Mouse (Mus musculus) megakaryocyte, adult 5-6 weeks (primary cell): ENCODE measurements at regions not wholly inside any gene's neighbourhood (a gene's known extent, or its start where the extent isn't known, plus 50 kb on each side); places are given as distances from the start of the nearest gene placed in this dataset.
"Not testable (repeated sequence)": the region's sequence is repeated elsewhere in the genome, so short reads cannot be mapped to it uniquely, and the experiment has no call there.

Experiments used
- ATAC-seq: 2 replicates; pipeline ENCODE4 v1.8.0; 2016; ENCODE audit warnings: mild to moderate bottlenecking, inconsistent platforms; ENCODE audit not compliant: poor library complexity, severe bottlenecking

DNA sequence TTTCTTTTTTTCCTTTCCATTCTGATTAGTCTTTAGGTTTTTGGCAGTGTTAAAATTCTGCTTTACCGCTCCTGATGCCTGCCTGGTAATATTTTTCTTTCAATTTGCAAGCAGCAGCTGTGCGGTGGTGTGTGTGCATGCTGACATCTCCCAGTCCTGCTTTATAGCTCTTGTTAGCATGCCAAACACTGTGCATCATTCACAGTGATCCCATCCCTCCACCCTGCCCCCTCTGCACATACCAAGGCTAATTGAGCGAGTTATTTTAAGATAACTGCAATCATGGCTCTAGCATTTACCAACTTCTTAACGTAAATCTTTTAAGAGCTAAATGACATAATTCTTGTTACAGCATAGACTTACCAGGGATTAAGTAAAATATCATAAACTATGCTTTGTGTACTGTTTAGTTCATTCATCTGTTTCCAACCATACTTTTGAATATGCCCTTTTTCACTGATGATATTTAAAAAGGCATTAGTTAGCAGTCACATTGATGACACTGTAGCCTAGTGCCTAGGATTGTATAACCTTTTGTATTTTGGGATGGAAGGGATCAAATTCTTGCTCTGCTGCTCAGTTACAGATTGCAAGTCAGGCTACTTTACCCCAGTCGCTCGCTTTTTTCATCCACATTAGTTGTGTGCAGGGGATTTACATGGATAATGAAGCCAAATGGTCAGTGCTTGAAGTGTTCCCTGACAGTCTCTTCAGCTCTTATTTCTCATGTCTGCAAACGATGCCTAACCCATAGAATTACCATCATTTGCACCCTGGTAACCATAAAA is 487.0 kb downstream of the Lmo7 start:
- no peak for ATAC-seq

DNA sequence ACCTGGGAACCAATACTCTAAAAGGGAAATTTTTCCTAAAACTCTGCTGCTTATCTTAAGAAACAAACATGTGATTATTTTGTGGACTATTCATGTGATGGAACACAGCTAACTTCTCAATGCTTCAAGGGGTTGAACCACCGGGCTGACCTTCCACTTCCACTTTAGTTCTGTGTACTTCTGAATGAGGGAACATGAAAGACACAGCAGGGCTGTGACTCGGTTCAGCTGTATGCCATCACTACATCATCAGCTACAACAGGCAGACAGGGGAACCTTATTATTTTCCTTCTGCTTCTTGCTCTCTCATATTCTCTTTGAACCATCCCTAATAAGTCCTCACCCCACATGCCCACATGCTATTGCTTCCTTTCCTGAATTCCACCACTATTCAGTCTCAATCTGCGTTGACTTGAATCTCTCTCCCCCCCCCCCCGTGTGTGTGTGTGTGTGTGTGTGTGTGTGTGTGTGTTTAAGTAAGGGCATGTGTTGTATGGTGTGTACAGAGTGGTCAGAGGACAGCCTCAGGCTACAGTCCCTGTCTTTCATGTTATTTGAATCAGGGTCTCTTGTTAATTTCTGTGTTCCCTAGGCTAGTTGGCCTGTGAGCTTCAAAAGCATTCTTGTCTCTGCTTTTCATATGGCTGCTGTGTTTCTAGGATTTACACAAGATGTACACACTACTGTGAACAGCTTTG is 485.7 kb downstream of the Lmo7 start:
- no peak for ATAC-seq

DNA sequence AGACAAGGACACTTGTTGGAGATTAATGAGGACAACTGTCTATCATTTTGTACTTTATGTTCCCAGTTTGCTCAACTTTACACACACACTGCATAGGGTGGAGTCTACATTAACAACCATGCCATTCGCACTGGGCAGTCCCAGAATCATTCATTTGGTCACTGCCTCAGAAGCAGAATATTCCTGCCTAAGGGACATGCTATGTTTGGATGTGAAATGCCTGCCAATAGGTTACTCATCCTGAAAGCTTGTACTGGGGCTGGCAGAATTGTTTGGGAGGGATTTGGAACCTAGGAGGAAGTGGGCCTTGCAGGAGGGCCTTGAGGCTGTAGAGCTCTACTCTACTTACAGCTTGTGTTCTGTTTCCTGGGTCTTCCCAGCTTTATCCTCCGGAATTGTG is 482.3 kb downstream of the Lmo7 start:
- no peak for ATAC-seq

DNA sequence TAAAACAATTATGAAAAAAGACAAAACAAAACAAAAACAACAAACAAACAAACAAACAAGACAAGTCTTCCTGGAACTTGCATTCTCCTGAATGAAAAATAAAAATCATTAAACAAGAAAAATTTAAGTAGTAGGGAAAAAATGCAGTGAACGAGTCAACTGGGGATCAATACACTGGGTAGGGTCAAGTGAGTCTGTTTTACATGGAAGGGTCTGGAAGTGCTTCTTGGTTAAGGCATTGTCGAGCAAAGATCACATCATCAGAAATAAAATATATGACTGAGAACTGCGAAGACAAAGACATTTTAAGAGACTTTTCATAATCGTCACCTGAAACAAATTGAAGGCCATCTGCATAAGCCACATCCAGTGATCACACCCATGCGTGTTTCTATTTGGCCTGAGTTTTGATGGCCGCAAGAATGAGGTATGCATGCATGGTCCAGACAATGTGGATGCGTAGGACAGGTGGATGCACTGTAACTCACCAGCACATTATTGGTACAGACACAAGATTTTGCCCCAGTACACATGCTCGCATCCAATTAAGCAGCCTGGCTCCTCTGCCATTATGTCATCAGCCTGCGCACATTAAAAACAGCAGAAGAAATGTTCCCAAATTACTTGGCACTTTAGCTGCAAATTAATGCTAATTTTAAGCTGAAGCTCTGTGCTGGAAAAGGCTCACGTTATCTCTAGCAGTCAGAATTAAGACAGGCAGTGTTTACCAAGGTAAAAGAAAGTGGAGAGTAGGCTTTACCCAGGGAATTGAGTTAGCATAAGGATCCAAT is 475.3 kb downstream of the Lmo7 start:
- no peak for ATAC-seq

DNA sequence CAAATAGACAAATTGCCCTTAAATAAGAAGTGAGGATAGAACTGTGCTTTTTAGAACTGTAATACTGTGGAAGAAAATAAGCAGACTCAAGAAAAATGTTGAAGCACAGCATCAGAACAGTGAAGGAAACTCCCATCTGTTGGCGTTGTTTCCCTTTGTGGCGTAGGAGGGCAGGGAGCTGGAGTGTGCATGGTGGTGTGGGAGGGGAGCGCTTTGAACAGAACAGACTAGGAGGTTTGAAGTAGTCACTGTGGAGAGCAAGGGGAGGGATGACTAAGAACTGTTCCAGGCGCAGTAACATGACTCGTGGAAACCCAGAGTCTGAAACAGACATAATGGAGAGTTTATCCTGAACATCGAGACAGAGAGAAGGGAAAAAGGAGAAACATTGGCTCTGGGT is 469.7 kb downstream of the Lmo7 start:
- ATAC-seq: no peak

DNA sequence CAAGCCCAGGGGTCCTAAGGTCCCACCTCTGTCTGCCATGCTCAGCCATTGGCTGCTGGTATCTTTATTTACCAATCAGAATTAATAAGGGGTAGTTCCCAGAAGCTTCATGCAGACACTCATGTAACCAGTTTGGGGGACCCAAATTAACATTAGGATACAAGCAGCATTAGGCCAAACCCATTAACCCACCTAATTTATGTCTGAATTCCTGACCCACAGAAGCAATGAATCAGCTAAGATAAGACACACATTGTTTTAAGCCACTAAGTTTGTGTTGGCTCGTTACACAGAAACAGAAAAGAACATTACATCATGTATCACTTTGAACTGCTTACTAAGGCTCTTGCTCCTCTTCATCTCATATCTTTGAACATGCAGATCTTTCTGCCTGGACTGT is 461.0 kb downstream of the Lmo7 start:
- ATAC-seq: no peak

DNA sequence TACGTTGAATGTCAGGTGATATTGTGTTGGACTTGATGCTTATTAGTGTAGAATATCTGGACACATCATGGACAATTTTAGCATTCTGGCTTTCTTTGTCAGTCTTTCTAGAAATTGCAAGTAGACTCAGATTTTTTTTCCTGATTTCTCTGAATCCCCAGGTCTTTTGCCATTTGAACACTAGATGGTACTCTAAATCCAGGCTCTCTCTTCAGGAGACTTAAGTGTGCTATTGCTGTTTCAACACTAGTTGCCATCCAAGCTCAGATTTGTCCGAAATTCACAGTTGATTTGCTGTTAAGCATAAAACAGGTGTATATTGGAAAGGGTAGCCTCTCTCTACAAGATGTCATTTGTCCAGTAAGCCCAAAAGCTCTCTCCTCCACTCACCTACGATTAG is 451.5 kb downstream of the Lmo7 start:
- no peak for ATAC-seq

DNA sequence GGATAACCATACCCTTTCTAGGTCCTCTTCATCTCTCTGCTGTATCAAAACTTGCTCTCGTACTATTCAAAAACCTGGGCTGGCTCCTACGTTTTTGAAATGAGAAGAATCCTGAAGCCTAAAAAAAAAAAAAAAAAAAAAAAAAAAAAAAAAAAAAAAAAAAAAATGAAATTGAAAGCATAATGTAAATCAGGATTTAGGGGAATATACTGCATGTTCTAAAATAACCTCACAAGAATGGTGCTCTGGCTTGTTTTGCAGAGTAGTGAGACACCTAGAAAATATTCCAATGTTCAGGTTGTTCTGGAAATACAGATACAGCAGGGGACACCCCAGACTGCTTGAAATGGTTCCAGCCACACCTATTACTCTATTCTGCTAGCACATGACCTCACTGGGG is 442.0 kb downstream of the Lmo7 start:
- ATAC-seq: no peak

DNA sequence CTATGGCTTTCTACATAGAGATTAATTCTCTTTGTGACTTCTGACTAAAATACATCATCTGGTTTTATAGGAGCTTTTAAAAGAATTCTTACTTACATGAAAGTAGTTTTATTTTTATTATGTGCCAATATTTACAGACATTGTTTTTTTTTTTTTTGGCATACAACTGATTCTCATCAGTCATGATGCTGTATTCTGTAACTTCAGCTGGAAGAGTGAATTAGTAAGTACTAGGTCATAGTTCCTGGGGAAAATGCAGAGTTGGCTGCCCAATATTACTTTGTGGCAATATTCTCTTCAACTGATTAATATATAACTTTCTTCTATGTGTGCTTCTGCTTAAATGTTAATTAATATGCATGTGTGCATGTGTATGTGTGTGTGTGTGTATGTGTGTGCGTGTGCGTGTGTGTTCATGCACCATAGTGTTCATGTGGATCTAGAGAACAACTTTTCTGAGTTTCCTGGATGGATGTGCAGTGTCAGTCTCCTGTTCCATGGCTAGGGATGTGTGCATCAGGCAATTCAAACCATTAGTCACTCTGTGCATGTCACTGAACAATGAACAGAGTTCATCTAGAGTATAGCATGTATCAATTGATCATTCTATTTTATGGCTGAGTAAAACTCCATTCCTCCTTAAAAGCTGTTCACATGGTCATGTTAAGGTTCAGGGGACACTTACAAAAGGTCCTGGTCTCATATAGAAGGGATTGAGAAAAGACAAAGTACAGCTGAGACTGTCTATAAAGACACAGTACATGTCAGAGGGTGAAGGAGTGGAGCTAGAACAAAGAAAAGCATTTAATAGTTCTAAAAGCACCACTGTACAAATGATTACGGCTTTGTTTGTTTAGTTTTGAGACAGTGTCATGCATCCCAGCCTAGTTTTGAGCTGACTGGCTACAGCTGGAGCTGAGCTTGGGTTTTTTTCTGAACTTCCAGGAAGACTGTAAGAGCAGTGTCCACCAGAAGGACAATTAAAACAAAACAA is 431.8 kb downstream of the Lmo7 start:
- no peak for ATAC-seq

DNA sequence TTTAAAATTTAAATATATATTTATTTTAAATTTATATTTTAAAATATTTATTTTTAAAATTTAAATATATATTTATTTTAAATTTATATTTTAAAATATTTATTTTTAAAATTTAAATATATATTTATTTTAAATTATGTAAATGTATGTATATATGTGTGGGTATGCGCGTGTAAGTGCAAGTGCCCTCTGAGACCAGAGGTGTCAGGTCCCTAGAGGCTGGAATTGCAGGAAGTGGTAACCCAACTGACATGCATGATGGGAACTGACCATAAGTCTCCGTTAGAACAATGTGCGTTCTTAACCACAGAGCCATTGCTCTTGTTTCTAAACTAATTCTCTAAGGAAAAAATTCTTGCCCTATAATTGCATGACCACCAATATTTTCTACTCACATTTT is 420.7 kb downstream of the Lmo7 start:
- ATAC-seq: not testable (repeated sequence)

DNA sequence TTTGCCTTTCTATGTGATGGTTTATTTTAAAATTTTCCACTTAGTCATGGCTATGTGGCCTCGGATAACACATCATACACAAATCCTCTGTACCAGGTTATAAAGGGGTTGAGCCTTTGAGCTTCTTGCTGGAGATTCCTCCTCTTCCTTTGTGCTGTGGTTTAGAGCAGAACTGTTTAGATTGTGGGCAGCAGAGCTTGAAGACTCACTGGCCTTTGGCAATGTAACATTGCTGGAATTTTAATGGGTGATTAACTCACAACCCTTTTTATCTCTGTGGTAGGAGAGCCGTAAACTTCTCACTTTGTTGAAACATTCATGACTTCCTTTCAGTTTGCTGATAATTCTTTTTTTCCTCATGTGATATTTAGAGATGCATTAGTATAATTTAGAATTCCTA is 413.0 kb downstream of the Lmo7 start:
- no peak for ATAC-seq

DNA sequence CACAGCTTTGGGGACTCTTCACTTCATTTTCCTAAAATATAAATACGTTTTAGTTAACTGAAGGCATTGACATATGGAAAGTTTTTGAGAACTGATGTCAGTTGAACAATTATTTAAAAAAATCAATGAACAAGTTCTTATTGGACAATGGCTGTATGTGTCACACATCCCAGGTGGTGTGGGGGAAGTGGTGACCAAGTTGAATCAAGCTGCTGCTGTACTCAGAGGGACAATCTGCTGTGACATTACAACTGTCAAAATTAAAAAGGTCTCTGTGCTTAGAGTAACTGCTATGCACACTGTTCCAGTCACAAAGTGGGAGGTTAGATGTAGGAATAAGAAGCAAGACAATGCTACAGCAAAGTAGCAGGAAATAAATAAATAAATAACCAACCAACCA is 409.2 kb downstream of the Lmo7 start:
- no peak for ATAC-seq

DNA sequence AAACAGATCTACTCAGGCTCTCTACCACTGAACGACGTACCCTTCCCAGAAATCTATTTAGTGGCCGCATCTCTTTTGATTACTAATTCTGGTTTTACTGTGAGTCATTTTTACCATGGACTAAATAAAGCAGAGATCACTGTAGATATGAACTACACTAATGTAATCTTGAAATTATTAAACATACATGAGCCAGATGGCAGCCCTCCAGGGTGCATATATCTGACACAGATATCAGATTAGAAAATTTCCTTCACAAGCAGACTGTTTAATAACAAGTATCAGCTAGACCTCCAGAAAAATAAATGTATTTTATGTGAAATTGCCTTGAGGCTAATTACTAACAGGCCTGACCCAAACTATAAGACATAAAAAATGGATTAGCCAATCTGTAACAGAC is 388.4 kb downstream of the Lmo7 start:
- no peak for ATAC-seq

DNA sequence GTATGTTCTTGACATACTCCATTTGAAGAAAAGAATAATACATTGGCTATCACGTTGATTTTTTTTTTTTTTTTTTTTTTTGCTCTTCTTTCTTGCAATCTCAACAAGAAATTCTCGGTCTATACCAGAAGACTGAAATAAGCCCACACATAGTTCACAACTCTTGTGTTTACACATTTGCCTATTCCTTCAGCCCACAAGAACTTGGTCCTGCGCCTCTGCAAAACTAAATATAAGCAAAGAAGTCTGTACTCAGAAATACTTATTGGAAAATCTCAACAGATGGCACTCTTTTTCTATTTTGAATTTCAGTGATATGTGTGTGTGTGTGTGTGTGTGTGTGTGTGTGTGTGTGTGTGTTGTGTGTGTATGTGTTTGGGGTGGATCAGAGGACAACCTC is 376.4 kb downstream of the Lmo7 start:
- ATAC-seq: no peak

DNA sequence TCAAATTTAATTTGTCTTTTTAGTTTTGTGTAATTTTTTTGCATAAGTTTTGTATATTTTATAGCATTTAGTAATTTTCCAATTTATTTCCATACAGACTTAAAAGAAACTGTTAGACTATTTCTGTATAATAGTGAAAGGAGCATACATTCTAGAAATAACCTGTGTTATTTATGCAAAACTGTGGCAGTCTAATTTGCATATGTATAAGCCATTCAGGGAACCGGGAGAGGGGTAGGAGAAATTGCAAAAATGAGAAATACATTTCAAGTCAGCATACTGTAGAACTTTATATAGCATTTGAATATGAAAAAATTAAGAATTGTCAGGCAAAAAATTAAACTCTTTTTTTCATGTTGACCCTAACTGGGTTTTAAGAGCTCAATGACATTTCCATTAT is 364.3 kb downstream of the Lmo7 start:
- no peak for ATAC-seq

DNA sequence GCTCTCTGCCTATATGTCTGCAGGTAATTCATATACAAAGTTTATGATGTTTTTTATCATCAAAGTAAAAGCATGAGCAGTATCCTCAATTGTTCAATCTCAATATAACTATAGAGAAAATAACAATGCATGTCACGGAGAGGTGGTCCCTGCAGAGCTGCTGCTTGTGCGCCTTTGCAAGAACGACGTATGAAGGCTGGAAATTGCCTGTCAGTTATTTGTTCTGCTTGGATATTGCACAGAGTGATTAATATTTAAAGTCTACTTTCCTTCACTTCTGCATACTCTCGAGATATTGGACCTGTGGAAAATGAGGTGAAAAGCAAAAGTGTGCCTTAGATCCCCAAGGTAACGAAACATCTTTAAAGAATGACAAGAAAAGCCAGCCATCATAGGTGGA is 362.8 kb downstream of the Lmo7 start:
- ATAC-seq: no peak

DNA sequence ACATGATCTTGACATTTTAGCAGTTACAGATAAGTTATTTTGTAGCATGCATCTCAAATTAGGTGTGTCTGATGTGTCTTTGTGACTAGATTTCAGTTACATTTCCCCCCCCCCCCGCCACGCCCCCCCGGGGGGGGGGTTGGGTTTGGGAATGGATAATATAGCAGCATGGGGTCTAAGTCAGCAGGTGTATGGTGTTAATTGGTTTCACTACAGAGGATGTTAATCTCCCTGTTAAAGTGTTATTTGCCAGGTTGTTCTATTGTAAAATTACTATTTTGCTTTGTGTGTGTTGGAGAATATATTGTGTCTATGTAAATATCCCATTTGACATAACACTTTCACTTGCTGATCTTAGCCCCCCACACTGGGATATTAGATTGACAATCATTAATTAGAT is 319.2 kb downstream of the Lmo7 start:
- ATAC-seq: no peak

DNA sequence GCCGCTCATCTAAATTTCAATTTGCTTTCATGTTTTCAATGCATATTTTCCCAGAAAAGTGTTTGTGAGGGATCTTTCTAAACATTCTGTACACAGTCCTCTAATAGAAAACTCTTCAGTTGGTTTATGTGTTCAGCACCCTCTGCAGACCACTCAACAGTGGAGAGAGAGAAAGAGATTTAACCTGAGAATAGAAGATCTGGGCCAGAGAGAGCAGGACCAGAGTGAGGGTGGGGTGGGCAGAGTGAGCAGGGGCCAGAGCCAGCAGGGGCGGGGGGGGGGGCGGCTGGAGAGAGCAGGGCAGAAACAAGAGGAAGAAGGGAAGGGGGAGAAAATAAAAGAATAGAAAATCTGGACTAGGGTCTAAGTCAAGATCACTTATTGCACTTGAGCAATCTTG is 318.7 kb downstream of the Lmo7 start:
- ATAC-seq: no peak

DNA sequence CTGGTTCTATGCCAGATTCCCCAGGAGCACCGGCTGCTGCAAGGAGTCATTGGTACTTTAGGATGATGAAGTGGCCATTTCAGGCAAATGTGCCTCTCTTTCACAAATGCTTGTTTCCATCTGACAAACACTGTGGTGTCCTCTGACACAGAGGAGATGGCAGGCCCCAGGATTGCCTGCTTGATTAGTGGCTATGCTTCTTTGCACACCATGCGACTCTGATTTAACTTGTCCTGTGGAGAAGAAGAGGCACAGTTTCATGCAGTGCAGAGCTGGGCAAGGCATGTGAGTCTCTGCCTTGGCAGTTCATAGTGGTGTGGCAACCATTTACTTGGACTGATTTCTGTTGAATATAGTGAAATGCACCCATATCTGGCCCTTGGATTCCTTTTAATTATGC is 308.4 kb downstream of the Lmo7 start:
- no peak for ATAC-seq

DNA sequence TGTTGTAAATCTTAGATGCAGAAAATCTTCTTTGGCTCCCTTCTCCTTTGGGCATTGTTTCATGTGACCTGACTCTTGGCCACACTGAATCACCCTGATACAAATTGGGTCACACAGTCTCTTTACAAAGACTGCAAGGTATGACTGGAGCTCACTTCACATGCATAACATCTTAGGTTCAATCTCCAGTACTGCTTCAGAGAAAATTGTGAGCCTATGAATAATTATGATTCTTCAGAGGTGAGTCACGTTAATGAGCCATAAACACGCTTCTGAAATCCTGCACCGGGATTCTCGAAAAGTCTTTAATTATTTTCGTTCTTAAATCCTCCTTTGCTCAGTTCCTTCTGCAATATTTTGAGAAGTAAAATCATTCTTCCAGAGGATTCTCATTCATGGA is 307.7 kb downstream of the Lmo7 start:
- ATAC-seq: no peak
